Mouse (Mus musculus) lung, adult 18-20 months (tissue): Measurements from ENCODE around the gene Ndufv1.
"Not testable (repeated sequence)": the region's sequence is repeated elsewhere in the genome, so short reads cannot be mapped to it uniquely, and the experiment has no call there.

Experiments used
- DNase-seq, 2 experiments: peaks; one replicate each; pipeline ENCODE4 v3.0.0; 2022; ENCODE audit warnings: mixed read lengths in 2 of 2

Ndufv1 gene

DNA sequence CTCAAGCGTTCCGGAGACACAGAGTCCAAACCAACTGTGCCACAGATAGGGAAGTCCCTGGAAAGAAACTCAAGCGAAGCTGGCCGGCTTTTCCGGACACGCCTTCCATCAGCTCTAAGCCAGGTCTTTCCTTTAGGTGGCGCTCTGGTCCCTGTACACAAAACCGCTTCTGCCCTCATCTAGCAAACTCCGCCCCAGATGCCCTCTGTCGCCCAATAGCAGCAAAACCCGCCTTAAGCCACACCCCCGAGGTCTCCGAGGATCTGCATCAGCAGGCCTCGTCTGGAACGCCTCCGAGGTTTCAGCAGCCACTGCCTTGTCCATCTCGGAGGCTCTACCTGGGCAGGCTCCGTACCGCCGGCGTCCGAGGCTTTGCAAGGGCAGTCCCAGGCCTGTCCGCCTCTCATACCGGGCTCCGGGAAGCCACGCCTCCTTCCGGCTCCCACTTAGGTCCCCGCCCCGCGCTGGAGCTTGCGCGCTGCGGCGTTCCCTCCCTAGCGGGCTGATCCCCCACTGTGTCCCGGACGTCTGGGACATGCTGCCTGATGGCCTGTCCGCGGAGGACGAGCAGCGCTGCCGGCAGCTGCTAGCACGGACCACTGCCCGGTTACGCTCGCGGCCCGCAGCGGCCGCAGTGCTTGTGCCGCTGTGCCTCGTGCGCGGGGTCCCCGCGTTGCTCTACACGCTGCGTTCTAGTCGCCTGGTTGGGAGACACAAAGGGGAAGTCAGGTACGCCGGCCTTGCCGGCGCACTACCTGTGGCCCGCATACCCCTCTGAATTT, 12.3 kb downstream of the Ndufv1 start, which contains the start of the genes Nudt8 and Gm49405:
Nudt8 (plus strand) TSS at position 462 of the 782 bp plus-strand sequence.
Gm49405 (plus strand) TSS at position 508 of the 782 bp plus-strand sequence.
- DNase-seq, result peak; percentile 97 to 98

DNA sequence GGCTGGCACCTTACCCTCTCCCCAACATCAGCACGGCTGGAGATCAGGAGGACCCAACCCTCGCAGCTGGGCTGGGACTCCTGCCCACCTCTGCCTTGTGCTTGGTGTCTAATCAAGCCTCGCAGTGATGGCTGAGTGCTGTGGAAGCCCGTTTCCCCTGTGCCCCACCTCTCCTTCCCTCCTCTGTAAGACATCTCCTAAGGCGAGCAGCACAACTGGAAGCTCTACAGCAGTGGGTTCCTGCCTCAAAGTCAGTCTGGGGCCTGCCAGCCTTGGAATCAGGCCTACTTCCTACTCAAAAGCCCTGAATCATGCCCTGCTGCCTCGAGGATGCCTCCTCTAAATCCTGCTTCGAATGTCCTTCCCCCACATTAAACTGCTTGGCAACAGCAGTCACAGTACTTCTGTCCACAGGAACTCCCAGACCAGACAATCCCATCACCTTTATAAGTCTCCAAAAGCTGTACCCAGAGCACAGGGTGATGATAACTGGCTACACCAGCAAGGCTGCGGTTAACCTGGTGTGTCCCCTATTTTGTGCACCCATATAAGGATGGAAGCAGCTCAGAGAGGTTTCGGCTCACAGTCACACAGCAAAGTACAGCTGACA, 13.4 kb downstream of the Ndufv1 start:
- no peak for DNase-seq

- no peak for DNase-seq
These were observed 14.3 kb downstream of the Ndufv1 start for GRCm38 (mm10) chr19:3998335-3998734.

DNA sequence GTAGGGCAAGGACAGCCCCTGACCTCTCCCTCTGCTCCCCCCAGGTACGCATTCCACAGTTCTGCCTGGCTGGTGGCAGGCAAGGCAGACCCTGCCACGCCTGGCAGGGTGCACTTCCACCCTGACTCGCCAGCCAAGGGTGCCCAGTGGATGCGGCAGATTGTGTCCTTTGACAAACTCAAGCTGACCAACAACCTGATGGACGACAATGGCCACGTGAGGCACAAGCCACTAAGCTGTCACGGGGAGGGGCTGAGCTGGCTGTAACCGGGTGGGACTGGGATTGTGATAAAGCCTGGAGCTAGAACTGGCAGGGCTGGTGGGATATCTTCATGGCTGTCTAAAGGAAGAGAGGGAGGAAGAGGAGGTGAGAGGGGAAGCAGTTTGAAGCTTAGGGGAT, 15.4 kb downstream of the Ndufv1 start:
- no peak for DNase-seq

DNA sequence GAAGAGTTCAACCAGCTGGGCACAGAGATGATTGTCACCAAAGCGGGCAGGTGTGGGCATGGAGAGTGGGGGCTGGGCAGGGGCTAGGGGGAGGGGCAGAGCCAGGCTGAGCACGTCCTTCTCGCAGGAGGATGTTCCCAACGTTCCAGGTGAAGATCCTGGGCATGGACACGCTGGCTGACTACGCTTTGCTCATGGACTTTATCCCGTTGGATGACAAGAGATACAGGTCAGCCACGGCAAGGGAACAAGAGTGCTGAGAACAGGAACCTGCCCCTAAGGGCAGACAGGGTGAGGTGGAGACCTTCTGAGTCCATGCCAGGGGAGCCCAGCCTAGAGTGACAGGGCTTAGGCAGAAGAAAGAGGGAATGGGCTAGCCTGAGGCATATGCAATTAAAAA, 15.9 kb downstream of the Ndufv1 start:
- DNase-seq, result no peak

DNA sequence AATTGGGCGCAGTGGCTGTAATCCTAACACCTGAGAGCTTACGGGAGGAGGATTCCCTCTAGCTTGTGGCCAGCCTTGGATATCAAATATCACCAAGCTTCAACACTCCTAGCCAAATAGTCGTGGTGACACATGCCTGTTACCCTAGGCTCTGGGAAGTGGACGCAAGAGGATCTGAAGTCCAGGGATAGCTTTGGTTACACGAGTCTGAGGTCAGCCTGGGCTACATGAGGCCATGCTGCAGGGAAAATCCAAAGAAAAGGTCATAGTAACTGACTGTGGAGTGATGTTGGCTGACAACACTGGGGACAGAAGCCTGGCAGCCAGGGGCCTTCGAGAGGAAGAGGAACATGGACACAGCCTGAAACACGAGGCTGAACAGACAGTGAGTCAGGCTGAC, 16.5 kb downstream of the Ndufv1 start:
- DNase-seq, result no peak

DNA sequence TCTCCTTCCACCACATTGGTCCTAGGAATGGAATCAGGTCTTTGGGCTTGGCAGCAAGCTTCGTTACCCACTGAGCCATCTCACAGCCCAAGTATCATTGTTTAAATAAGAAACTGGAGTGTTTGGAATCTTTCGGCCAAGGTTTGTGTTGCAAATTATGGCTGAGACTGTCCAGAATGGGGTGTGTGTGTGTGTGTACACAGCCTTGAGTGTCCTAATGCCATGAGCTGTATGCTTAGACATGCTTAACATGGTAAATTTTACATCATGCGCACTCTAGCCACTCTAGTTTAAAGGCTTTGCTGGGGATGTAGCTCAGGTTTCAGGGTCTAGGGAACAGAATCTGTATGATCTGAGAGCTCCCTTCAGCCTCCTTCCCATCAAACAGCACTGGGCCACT, 17.1 kb downstream of the Ndufv1 start:
- peak; percentile 30 to 36 for DNase-seq

DNA sequence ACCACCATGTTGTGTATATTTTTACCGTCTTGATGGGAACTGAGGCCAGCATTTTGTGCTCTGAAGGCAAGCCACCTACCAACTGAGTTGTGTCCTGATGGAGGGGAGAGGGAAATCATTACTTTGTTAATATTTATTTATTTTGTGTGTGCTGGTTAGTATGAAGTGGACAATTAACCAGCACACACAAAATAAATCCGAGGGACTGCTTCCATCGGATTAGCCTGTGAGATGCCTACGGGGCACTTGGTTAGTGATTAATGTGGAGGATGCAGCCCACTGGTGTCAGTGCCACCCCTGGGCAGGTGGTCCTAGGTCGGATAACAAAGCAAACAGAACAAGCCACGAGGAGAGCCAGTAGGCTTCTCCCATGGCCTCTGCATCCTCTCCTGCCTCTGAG, 17.7 kb downstream of the Ndufv1 start:
- DNase-seq, result no peak

- no peak for DNase-seq
These were observed 20.2 kb downstream of the Ndufv1 start, which contains the start of gene Tbx10 for GRCm38 (mm10) chr19:3992416-3992815. Tbx10 (plus strand) TSS chr19:3992752.

DNA sequence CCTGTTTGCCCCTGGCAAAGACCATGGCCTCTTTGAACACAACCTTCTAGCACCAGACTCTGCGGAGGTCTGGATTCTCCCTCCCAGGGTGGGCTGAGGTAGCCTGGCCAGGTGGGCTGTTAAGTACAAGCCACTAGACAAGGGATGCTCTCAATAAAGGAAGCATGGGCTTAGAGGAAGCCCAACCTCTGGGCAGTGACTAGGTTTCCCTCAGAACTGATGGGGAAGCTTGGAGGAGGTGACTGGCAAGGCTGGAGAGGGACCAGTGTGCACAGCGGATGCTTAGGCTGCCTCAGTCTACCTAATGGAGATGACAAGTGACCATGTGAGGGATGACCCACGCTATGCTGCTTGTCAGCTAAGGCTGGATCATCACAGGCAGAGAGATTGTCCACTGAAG, 20.6 kb downstream of the Ndufv1 start:
- DNase-seq, result no peak

GRCm38 (mm10) chr19:3991562-3991961, 21.0 kb downstream of the Ndufv1 start:
- DNase-seq, result no peak

GRCm38 (mm10) chr19:3990804-3991203, 21.8 kb downstream of the Ndufv1 start:
- DNase-seq, result no peak

DNA sequence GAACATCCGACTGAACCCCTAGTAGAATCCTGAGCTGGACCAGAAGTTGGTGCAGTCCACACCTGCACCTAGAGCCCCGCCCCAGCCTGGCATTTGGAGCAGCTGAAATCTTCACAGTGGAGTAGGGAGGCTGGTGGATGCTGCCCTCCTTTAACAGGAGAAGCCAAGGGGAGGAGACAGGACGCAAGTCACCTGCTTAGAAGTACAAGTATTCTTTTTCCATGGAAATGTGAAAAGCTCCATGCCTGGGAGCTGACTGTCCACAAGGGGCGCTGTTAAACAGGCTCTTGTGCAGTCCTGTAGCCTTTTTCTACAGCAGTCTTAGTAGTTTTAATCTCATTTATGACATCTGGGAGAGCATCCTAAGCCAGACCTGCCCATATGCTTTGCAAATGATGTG, 23.9 kb downstream of the Ndufv1 start:
- DNase-seq, result no peak

GRCm38 (mm10) chr19:3988066-3988465, 24.5 kb downstream of the Ndufv1 start:
- DNase-seq, result no peak

GRCm38 (mm10) chr19:3986334-3986733, 26.3 kb downstream of the Ndufv1 start, which contains the start of gene Acy3:
Acy3 (plus strand) TSS chr19:3986570.
- DNase-seq, result peak; percentile 83 to 89

DNA sequence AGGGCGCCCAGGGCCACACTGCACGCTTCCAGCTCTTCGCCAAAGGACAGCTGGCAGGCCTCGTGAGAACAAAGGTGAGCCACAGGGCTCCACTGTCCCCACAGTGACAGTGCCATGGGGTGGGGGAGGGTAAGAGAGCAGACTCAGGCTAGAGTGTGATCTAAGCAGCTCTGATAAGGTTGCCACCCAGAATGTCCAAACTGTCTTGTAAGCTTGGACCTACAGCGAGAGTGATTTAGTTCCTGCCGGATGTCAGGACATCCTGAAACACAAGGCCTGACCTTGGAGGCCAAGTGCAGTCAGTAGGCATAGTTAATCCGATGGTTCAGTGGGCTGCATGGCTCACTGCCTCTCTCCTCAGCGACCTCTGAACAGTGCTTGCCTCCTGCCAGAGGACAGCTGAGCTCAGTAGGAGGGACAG, 27.3 kb downstream of the Ndufv1 start:
- peak in 1 of 2 experiments; percentile 59 for DNase-seq

GRCm38 (mm10) chr19:3983527-3984200, 28.9 kb downstream of the Ndufv1 start:
- DNase-seq, result no peak

GRCm38 (mm10) chr19:3980917-3981316, 31.7 kb downstream of the Ndufv1 start:
- no peak for DNase-seq

DNA sequence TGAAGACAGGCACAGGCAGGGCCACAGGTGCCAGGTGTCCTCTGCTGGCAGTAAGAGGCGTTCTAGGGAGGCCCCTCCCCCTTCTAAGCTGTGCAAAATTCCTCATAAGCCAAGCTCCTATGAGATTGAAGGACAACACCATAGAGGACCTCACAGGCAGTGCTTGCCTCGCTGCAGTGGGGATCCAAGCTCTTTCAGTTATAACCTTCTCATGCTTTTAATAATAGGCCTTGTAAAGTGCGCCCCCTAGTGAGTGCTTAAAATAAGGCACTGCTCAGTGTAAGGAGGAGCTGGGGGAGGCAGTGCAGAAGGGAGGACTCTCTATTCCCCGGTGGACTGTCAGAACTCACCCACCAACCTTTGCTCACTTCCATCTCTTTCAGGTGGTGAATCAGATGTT, 32.3 kb downstream of the Ndufv1 start:
- peak; percentile 67 to 83 for DNase-seq

DNA sequence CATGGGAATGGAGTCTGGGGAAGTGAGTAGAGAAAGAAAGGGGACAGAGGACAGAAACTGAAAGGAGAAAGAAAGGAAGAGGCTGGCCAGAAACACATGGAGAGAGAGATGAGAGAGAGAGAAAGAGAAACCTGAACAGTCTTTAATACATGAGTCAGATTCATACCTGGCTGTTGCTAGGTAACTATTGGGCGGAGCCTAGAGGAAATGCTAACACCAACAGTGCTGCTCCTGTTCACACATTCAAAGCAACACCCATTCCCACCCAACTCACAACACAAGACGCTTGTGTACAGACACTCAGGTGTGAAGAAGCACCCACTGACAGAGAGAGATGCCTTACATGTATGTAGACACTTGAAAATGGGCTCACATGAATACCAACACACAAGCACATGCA, 36.7 kb downstream of the Ndufv1 start:
- DNase-seq, result peak in 1 of 2 experiments; percentile 46

DNA sequence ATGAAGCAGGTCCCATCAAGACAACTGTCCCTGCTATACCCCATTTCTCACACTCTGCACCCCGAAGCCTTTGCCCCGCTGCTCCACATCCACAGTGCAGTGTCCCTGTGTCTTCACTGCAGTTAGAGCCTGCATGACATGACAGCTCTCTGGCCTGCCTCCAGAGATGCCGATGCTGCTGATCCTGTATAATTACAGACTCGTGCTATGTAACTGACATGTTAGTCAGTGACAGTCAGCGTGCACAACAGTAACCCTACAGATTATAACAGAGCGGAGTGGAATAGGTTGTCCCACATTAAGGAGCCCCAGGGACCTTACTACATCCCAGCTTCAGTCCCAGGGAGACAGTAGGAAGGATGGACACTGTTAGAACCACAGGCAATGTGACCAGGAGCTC, 38.0 kb downstream of the Ndufv1 start:
- DNase-seq, result not testable (repeated sequence)

- peak; percentile 62 to 71 for DNase-seq
These were observed 40.4 kb downstream of the Ndufv1 start, which contains the start of gene Aldh3b2 for GRCm38 (mm10) chr19:3972229-3972628. Aldh3b2 (plus strand) TSS chr19:3972328.

- DNase-seq, result no peak
These were observed 45.3 kb downstream of the Ndufv1 start for GRCm38 (mm10) chr19:3967258-3967657.
